Mouse (Mus musculus): Measurements from ENCODE around the gene Nox3. TPM values are rescaled to one million over a fixed set of nuclear protein-coding genes. Genes with fewer than 3 reads are reported as not detected.

Nox3 gene
- total RNA-seq, 2 experiments from 2014 or later = not detected

- no peak for ATAC-seq (replicated peaks; ENCODE audit: poor library complexity, severe bottlenecking)
These were observed 84.9 kb downstream of the Nox3 start for GRCm38 (mm10) chr17:3610928-3611780.

GRCm38 (mm10) chr17:3610307-3610754, 85.7 kb downstream of the Nox3 start:
- no peak for ATAC-seq (replicated peaks; ENCODE audit: poor library complexity, severe bottlenecking)

- ATAC-seq (replicated peaks; ENCODE audit: poor library complexity, severe bottlenecking) = no peak
These were observed 92.9 kb downstream of the Nox3 start for GRCm38 (mm10) chr17:3602954-3603672.

GRCm38 (mm10) chr17:3598393-3598792, 97.7 kb downstream of the Nox3 start:
- no peak for ATAC-seq (replicated peaks; ENCODE audit: poor library complexity, severe bottlenecking)

- no peak for ATAC-seq (replicated peaks; ENCODE audit: poor library complexity, severe bottlenecking)
These were observed 98.2 kb downstream of the Nox3 start for GRCm38 (mm10) chr17:3597866-3598265.

GRCm38 (mm10) chr17:3597130-3597529, 98.9 kb downstream of the Nox3 start:
- no peak for ATAC-seq (replicated peaks; ENCODE audit: poor library complexity, severe bottlenecking)

Other genes with a start within 250 kb of the Nox3 start
- gene Cldn20, start 163.7 kb downstream of the Nox3 start, total RNA-seq (2014; fragmentation: Nextera tagmentation) = 3.3 TPM in 1 of 2 replicates, not detected in the other
- 0.78 TPM in 1 of 2 replicates, not detected in the other for gene Cldn20, start 163.7 kb downstream of the Nox3 start, total RNA-seq (2017)
- 13.8 and 20.8 TPM in 2 replicates for gene Tfb1m, start 138.5 kb downstream of the Nox3 start, total RNA-seq (2014; fragmentation: Nextera tagmentation)
- gene Tfb1m, start 138.5 kb downstream of the Nox3 start, total RNA-seq (2017) = 15.7 and 16.7 TPM in 2 replicates

All from granulocyte monocyte progenitor cell, adult 5-6 weeks (primary cell).